Mouse (Mus musculus) myocyte (in vitro differentiated cells): ENCODE measurements around the gene Best1. TPM values are rescaled to one million over a fixed set of nuclear protein-coding genes. Genes with fewer than 3 reads are reported as not detected.

ENCODE experiments used
- H3K27me3 ChIP-seq: one replicate; pipeline ENCODE4 v1.6.1; 2011; ENCODE audit not compliant: control insufficient read depth, insufficient read depth, insufficient read length
- H3K36me3 ChIP-seq: one replicate; pipeline ENCODE4 v1.6.1; 2011; ENCODE audit not compliant: control insufficient read depth, insufficient read depth
- H3K4me2 ChIP-seq: one replicate; pipeline ENCODE4 v1.6.1; 2011; ENCODE audit warnings: low read depth, control low read depth
- H3K4me3 ChIP-seq: one replicate; pipeline ENCODE4 v1.5.1; 2011; ENCODE audit warnings: mild to moderate bottlenecking, control low read depth, moderate library complexity
- H3K79me2 ChIP-seq: one replicate; pipeline ENCODE4 v1.6.1; 2011; ENCODE audit not compliant: control insufficient read depth, insufficient read depth
- H3ac ChIP-seq: one replicate; pipeline ENCODE4 v1.6.1; 2011; ENCODE audit not compliant: control insufficient read depth, insufficient read length
- CEBPB ChIP-seq: IDR thresholded peaks from 2 replicates; pipeline ENCODE4 v1.6.1; 2011; ENCODE audit warnings: mild to moderate bottlenecking, moderate library complexity; ENCODE audit not compliant: poor library complexity, insufficient read depth, severe bottlenecking
- E2F4 ChIP-seq: IDR thresholded peaks from one replicate; pipeline ENCODE4 v1.6.1; 2011; ENCODE audit warnings: mild to moderate bottlenecking, control low read depth, moderate library complexity; ENCODE audit not compliant: insufficient read depth
- MAX ChIP-seq: IDR thresholded peaks from one replicate; pipeline ENCODE4 v1.6.1; 2011; ENCODE audit warnings: low read depth, mild to moderate bottlenecking, control low read depth
- MYOD1 ChIP-seq, 3 experiments: IDR thresholded peaks; one replicate each; pipeline ENCODE4 v1.6.1; 2011; ENCODE audit warnings: control low read depth in 2 of 3, low read depth in 2 of 3, mild to moderate bottlenecking in 2 of 3, moderate library complexity in 1 of 3; ENCODE audit not compliant: insufficient read length in 2 of 3, control insufficient read depth in 1 of 3
- MYOG ChIP-seq, 3 experiments: IDR thresholded peaks; one replicate each; pipeline ENCODE4 v1.6.1; 2011; ENCODE audit warnings: control low read depth in 2 of 3, low read depth in 2 of 3, mild to moderate bottlenecking in 2 of 3; ENCODE audit not compliant: insufficient read length in 2 of 3, control insufficient read depth in 1 of 3, insufficient read depth in 1 of 3
- POLR2A ChIP-seq: IDR thresholded peaks from one replicate; pipeline ENCODE4 v1.6.1; 2011; ENCODE audit warnings: low read depth, mild to moderate bottlenecking, control low read depth, moderate library complexity; ENCODE audit not compliant: insufficient read length
- POLR2AphosphoS2 ChIP-seq: IDR thresholded peaks from one replicate; pipeline ENCODE4 v1.6.1; 2011; ENCODE audit warnings: low read depth, control low read depth; ENCODE audit not compliant: insufficient read length
- REST ChIP-seq: IDR thresholded peaks from one replicate; pipeline ENCODE4 v1.6.1; 2011; ENCODE audit warnings: mild to moderate bottlenecking, control low read depth, moderate library complexity; ENCODE audit not compliant: insufficient read depth, insufficient read length
- SRF ChIP-seq: IDR thresholded peaks from one replicate; pipeline ENCODE4 v1.6.1; 2011; ENCODE audit warnings: low read depth; ENCODE audit not compliant: control insufficient read depth, insufficient read length
- TCF12 ChIP-seq: IDR thresholded peaks from one replicate; pipeline ENCODE4 v1.6.1; 2011; ENCODE audit warnings: mild to moderate bottlenecking, control low read depth; ENCODE audit not compliant: poor library complexity, insufficient read depth, severe bottlenecking
- TCF3 ChIP-seq: IDR thresholded peaks from one replicate; pipeline ENCODE4 v1.6.1; 2011; ENCODE audit warnings: low read depth, control low read depth; ENCODE audit not compliant: insufficient read length
- USF1 ChIP-seq: IDR thresholded peaks from one replicate; pipeline ENCODE4 v1.6.1; 2011; ENCODE audit warnings: low read depth, mild to moderate bottlenecking, control low read depth, moderate library complexity
- polyA plus RNA-seq: library from polyadenylated mRNA; unstranded; fragments of >200 nt; fragmentation: generic; extraction: Trizol; gene quantifications from one replicate; pipeline ENCODE4 v1.2.1, GENCODE M21; 2012; ENCODE audit warnings: missing spikeins

The Best1 gene
- polyA plus RNA-seq, 1 experiment = 6.6 TPM

DNA sequence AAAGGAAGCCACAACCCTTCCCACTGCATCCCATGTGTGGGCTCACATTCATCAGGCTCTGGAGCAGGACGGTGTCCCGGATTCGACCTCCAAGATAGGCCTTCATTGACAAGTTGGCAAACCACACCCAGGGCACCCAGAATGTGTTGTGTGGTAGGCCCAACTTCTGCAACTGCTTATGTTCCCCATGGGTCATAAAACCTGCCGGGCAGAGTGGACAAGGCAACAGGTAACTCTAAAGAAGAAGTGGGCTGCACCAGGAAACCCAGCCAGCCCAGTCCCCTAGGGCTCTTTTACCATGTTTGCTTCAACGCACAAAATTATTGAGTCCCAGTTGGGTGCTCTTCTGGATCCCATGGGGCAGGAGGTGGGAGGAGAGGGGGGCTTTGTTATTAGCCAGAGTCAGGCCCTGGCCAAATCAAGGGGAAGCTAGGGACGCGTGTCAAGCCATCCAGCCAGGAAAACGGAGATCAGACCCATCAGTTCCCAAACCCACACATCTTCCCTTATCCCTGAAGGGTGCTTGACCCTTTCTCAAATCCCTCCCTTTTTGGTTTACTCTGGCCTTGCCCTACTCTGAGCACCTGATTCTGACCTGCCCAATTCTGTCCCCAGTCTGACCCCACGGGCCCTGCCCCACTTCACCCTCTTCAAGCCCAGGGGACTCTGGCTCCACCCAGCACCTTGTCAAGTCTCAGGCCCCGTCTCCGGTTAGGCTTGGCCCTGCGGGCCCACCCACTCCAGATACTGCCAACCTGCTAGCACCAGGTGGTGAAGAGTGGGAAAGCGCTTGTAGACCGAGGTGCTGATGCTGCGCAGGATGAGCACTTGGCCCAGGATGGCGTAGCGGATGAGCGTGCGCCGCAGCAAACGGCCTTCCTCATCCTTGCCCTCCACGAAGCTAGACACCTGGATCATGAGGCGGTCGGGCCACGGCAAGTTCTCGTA is 9.1 kb downstream of the Best1 start:
- Histone ChIP-seq H3K4me3 (no peak overlapping the region), H3K79me2 (no peaks in the 10 kb centered on the region), H3ac (no peak overlapping the region), H3K36me3 (no peaks in the 10 kb centered on the region), H3K27me3 (no peaks in the 10 kb centered on the region), H3K4me2 (no peak overlapping the region)
- TF ChIP-seq POLR2AphosphoS2 = no peak
- no peak for TF ChIP-seq TCF3

DNA sequence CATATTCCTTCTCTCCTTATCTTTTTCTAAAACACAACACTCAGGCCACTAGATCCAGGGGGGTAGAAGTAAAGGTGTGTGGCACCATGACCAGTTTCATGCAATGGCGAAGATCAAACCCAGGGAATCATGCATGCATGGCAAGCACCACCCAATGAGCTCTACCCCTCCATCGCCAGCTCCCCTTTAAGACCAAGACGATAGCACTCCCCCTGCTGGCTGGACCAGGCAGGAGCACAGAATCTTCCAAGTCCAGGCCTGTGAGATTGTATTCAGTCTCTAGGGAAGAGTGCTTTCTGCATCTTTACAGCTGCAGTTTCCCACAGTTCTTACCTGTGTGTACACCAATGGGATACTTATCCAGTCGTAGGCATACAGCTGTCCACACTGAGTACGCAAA is 10.1 kb downstream of the Best1 start:
- H3K79me2 ChIP-seq = no peaks in the 10 kb centered on the region
- H3K27me3 ChIP-seq = no peaks in the 10 kb centered on the region
- H3K36me3 ChIP-seq = peaks cover under 1% of the 10 kb centered on the region
- no peak overlapping the region for H3K4me2 ChIP-seq
- no peak overlapping the region for H3K4me3 ChIP-seq
- TF ChIP-seq E2F4 (no peak), POLR2AphosphoS2 (no peak), SRF (no peak), REST (no peak), USF1 (no peak), CEBPB (no peak), MYOG (IDR thresholded peaks at IDR 0.05; ENCODE audit: control insufficient read depth in 1 of 3, insufficient read depth in 1 of 3, insufficient read length in 2 of 3, low read depth in 2 of 3) (no peak), TCF3 (no peak)
- H3ac ChIP-seq = no peak overlapping the region

DNA sequence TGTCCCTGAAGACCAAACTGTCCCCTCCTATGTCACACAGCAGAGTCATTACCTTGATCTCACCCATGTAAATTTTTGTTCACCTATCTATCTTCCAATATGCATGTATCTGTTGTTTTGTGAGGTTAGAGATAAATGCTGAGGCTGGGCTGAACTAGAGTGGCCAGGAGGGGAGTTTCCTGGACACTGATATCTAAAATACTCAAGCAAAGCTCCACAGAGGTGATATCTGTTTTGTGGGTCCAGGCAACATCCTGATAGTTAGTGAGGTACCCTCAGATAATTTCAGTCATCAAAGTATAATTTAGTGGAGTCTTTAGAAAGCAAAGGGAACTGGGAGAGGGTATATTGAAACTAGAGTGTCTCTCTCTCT is 11.6 kb downstream of the Best1 start:
- Histone ChIP-seq H3K36me3 (peaks cover 15% of the 10 kb centered on the region), H3K4me3 (no peak overlapping the region), H3ac (no peak overlapping the region), H3K4me2 (no peak overlapping the region), H3K27me3 (no peaks in the 10 kb centered on the region), H3K79me2 (peaks cover 2% of the 10 kb centered on the region)
- no peak for TF ChIP-seq USF1
- TF ChIP-seq MAX = no peak
- no peak for TF ChIP-seq REST
- no peak for TF ChIP-seq TCF12
- TF ChIP-seq MYOG (IDR thresholded peaks at IDR 0.05; ENCODE audit: control insufficient read depth in 1 of 3, insufficient read depth in 1 of 3, insufficient read length in 2 of 3, low read depth in 2 of 3) = no peak
- TF ChIP-seq SRF = no peak
- no peak for TF ChIP-seq E2F4
- TF ChIP-seq POLR2AphosphoS2 = no peak
- TF ChIP-seq CEBPB = no peak
- TF ChIP-seq TCF3 = no peak
- no peak for TF ChIP-seq POLR2A
- TF ChIP-seq MYOD1 (IDR thresholded peaks at IDR 0.05; ENCODE audit: control insufficient read depth in 1 of 3, insufficient read length in 2 of 3, low read depth in 2 of 3) = no peak

DNA sequence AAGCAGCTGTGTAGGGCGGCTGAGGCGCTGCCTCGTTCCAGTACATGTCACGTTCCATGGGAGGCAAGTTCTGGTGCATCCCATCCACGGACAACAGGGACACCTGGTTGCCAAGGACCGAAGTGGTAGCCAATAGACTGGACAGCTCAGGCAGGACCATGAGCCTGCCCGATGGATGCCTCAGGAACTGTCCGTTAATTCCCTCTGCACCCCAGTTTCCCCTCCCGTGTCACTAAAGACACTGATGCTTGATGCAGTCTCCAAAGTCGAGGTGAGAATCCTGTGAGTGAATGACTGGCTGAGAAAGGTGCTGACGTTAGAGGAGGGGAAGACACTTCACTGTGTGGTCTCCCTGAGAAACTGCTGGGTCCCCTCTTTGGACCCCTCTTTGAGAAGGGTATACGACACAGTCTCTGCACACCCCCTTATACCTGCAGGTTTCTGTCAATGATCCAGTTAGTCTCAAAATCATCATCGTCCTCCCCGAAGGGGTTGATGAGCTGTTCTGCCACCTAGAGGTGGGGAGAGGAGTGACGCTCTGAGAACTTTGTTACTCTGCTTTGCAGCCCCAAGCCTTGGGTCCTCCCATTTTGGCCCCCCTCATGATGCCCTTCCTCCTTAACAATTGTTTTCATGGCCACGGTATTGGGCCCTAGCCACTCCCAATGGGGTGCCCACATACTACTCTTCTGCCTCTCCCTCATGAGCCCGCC is 12.1 kb downstream of the Best1 start:
- no peak overlapping the region for H3K4me2 ChIP-seq
- H3K36me3 ChIP-seq = peaks cover 21% of the 10 kb centered on the region
- H3K27me3 ChIP-seq = no peaks in the 10 kb centered on the region
- no peak for TF ChIP-seq POLR2AphosphoS2
- no peak for TF ChIP-seq E2F4
- TF ChIP-seq MAX = no peak
- TF ChIP-seq CEBPB = no peak
- no peak for TF ChIP-seq REST
- no peak for TF ChIP-seq TCF12
- TF ChIP-seq POLR2A = no peak
- TF ChIP-seq USF1 = no peak
- no peak for TF ChIP-seq SRF
- TF ChIP-seq TCF3 = no peak
- no peak for TF ChIP-seq MYOG (IDR thresholded peaks at IDR 0.05; ENCODE audit: control insufficient read depth in 1 of 3, insufficient read depth in 1 of 3, insufficient read length in 2 of 3, low read depth in 2 of 3)
- TF ChIP-seq MYOD1 (IDR thresholded peaks at IDR 0.05; ENCODE audit: control insufficient read depth in 1 of 3, insufficient read length in 2 of 3, low read depth in 2 of 3) = no peak
- H3K4me3 ChIP-seq = no peak overlapping the region
- peaks cover 7% of the 10 kb centered on the region for H3K79me2 ChIP-seq
- no peak overlapping the region for H3ac ChIP-seq

DNA sequence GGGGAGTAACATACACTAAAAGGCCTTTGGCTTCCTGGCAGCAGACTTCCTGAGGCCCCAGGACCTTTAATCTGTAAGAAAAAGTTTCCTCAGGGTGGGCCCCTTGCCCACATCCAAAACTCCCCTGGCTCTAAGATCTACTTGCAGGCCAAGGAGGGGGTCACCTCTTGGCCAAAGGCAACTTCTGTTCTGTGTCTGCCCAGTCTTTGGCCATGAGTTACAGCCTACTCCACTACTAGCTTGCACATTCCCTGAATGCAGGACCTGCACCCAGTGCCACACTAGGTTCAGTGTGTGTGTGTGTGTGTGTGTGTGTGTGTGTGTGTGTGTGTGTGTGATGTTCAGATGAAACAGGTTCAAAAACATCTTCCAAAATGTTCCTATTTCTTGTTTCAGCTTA is 13.8 kb downstream of the Best1 start:
- H3K4me2 ChIP-seq = peak overlapping the region; percentile 37
- H3ac ChIP-seq = no peak overlapping the region
- peak; percentile 59 for TF ChIP-seq POLR2AphosphoS2
- TF ChIP-seq TCF3 = no peak

More for the DNA sequence above, 13.8 kb downstream of the Best1 start:
- no peak overlapping the region for H3K4me3 ChIP-seq
- peaks cover 27% of the 10 kb centered on the region for H3K36me3 ChIP-seq
- H3K79me2 ChIP-seq = peaks cover 23% of the 10 kb centered on the region
- no peaks in the 10 kb centered on the region for H3K27me3 ChIP-seq
